Mouse (Mus musculus): ENCODE data around the gene Adprhl1.

Adprhl1 gene

GRCm38 (mm10) chr8:13199385-13200061 lies 54.4 kb downstream of the Adprhl1 start:
- DNase-seq (ENCODE audit: low spot score in 2 of 2) = no peak

GRCm38 (mm10) chr8:13197493-13197892 lies 56.5 kb downstream of the Adprhl1 start:
- no peak for DNase-seq (ENCODE audit: low spot score in 2 of 2)

GRCm38 (mm10) chr8:13194818-13195217 lies 59.1 kb downstream of the Adprhl1 start:
- DNase-seq (ENCODE audit: low spot score in 2 of 2) = no peak

- DNase-seq (ENCODE audit: low spot score in 2 of 2) = no peak
Measured at GRCm38 (mm10) chr8:13190235-13190634, 63.7 kb downstream of the Adprhl1 start.

GRCm38 (mm10) chr8:13188857-13189256 lies 65.1 kb downstream of the Adprhl1 start:
- no peak for DNase-seq (ENCODE audit: low spot score in 2 of 2)

- DNase-seq (ENCODE audit: low spot score in 2 of 2) = no peak
Measured at GRCm38 (mm10) chr8:13188052-13188555, 65.9 kb downstream of the Adprhl1 start.

- no peak for DNase-seq (ENCODE audit: low spot score in 2 of 2)
Measured at GRCm38 (mm10) chr8:13187638-13188037, 66.3 kb downstream of the Adprhl1 start.

- DNase-seq (ENCODE audit: low spot score in 2 of 2) = no peak
Measured at GRCm38 (mm10) chr8:13187229-13187628, 66.7 kb downstream of the Adprhl1 start.

- DNase-seq (ENCODE audit: low spot score in 2 of 2) = no peak
Measured at GRCm38 (mm10) chr8:13186819-13187218, 67.1 kb downstream of the Adprhl1 start.

- no peak for DNase-seq (ENCODE audit: low spot score in 2 of 2)
Measured at GRCm38 (mm10) chr8:13181691-13181976, 72.3 kb downstream of the Adprhl1 start.

- no peak for DNase-seq (ENCODE audit: low spot score in 2 of 2)
Measured at GRCm38 (mm10) chr8:13180911-13181690, 72.9 kb downstream of the Adprhl1 start.

GRCm38 (mm10) chr8:13180408-13180807 lies 73.6 kb downstream of the Adprhl1 start:
- DNase-seq (ENCODE audit: low spot score in 2 of 2) = no peak

GRCm38 (mm10) chr8:13179948-13180347 lies 74.0 kb downstream of the Adprhl1 start:
- DNase-seq (ENCODE audit: low spot score in 2 of 2) = no peak

GRCm38 (mm10) chr8:13179482-13179881 lies 74.5 kb downstream of the Adprhl1 start:
- DNase-seq (ENCODE audit: low spot score in 2 of 2) = no peak

- no peak for DNase-seq (ENCODE audit: low spot score in 2 of 2)
Measured at GRCm38 (mm10) chr8:13178137-13178536, 75.8 kb downstream of the Adprhl1 start.

- no peak for DNase-seq (ENCODE audit: low spot score in 2 of 2)
Measured at GRCm38 (mm10) chr8:13177173-13177852, 76.6 kb downstream of the Adprhl1 start.

GRCm38 (mm10) chr8:13175650-13176049 lies 78.3 kb downstream of the Adprhl1 start:
- no peak for DNase-seq (ENCODE audit: low spot score in 2 of 2)

- no peak for DNase-seq (ENCODE audit: low spot score in 2 of 2)
Measured at GRCm38 (mm10) chr8:13174811-13175210, 79.2 kb downstream of the Adprhl1 start.

GRCm38 (mm10) chr8:13174305-13174704 lies 79.7 kb downstream of the Adprhl1 start:
- no peak for DNase-seq (ENCODE audit: low spot score in 2 of 2)

All from urinary bladder, adult 18-20 months (tissue).